Mouse (Mus musculus) megakaryocyte, embryonic 14.5 days (primary cell): ENCODE measurements at regions not wholly inside any gene's neighbourhood (a gene's known extent, or its start where the extent isn't known, plus 50 kb on each side); places are given as distances from the start of the nearest gene placed in this dataset.

Source experiments
- H3K27me3 ChIP-seq: replicated peaks from 2 replicates; pipeline ENCODE3; 2012; ENCODE audit warnings: inconsistent platforms
- H3K36me3 ChIP-seq: replicated peaks from 2 replicates; pipeline ENCODE3; 2012; ENCODE audit warnings: low read length, inconsistent platforms, mixed read lengths
- H3K4me1 ChIP-seq: 2 replicates; pipeline ENCODE4 v1.6.1; 2012; ENCODE audit warnings: inconsistent platforms
- H3K4me3 ChIP-seq: replicated peaks from 2 replicates; pipeline ENCODE3; 2012; ENCODE audit warnings: moderate library complexity, mild to moderate bottlenecking, inconsistent platforms
- H3K9me3 ChIP-seq: 2 replicates; pipeline ENCODE4 v1.6.1; 2012; ENCODE audit warnings: inconsistent platforms
- FLI1 ChIP-seq: IDR thresholded peaks from 2 replicates; pipeline ENCODE4 v1.6.1; 2012; ENCODE audit warnings: low read length, inconsistent platforms, mixed read lengths
- GATA1 ChIP-seq: IDR thresholded peaks from 3 replicates; pipeline ENCODE4 v1.6.1; 2012; ENCODE audit warnings: mixed read lengths, low read length, inconsistent platforms, borderline replicate concordance

DNA sequence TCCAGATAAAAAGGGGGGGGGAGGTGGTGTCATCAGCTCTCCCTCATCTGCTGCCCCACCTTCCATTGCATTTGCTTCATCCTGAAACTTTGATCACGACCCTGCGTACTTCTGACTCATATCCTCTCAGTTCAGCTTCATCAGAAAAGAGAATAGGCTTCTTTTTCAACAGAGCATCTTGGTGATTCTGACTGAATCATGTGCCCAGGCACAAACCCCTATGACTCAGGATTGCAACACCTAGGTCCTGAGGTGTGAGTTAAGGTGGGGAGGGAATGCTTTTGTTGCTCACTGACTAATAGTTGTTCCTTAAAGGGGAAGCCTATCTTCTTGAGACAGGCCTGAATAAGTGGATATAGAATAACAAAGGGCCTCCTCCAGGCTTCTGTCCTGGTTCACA, 269.2 kb upstream of the Tank start:
- H3K27me3 ChIP-seq: peaks cover 8% of the 10 kb centered on the region
- H3K36me3 ChIP-seq: no peaks in the 10 kb centered on the region
- H3K4me1 ChIP-seq: no peaks in the 10 kb centered on the region
- no peak overlapping the region for H3K4me3 ChIP-seq
- H3K9me3 ChIP-seq: no peaks in the 10 kb centered on the region
- TF ChIP-seq FLI1: no peak
- TF ChIP-seq GATA1: no peak

GRCm38 (mm10) chr2:61297135-61297534, 281.2 kb upstream of the Tank start:
- Histone ChIP-seq H3K4me3 (no peak overlapping the region), H3K4me1 (peaks cover 11% of the 10 kb centered on the region), H3K36me3 (no peaks in the 10 kb centered on the region), H3K9me3 (peaks cover 4% of the 10 kb centered on the region), H3K27me3 (peaks cover 9% of the 10 kb centered on the region)
- TF ChIP-seq FLI1: no peak
- TF ChIP-seq GATA1: no peak

GRCm38 (mm10) chr2:61296606-61297005, 281.8 kb upstream of the Tank start:
- Histone ChIP-seq H3K27me3 (peaks cover 9% of the 10 kb centered on the region), H3K4me3 (no peak overlapping the region), H3K9me3 (peaks cover 4% of the 10 kb centered on the region), H3K36me3 (no peaks in the 10 kb centered on the region), H3K4me1 (peaks cover 11% of the 10 kb centered on the region)
- TF ChIP-seq GATA1: no peak
- no peak for TF ChIP-seq FLI1

GRCm38 (mm10) chr2:61295261-61295964, 283.0 kb upstream of the Tank start:
- TF ChIP-seq GATA1: no peak
- no peak for TF ChIP-seq FLI1
- Histone ChIP-seq H3K36me3 (no peaks in the 10 kb centered on the region), H3K4me1 (peaks cover 11% of the 10 kb centered on the region), H3K9me3 (peaks cover 1% of the 10 kb centered on the region), H3K27me3 (peaks cover 7% of the 10 kb centered on the region), H3K4me3 (no peak overlapping the region)

DNA sequence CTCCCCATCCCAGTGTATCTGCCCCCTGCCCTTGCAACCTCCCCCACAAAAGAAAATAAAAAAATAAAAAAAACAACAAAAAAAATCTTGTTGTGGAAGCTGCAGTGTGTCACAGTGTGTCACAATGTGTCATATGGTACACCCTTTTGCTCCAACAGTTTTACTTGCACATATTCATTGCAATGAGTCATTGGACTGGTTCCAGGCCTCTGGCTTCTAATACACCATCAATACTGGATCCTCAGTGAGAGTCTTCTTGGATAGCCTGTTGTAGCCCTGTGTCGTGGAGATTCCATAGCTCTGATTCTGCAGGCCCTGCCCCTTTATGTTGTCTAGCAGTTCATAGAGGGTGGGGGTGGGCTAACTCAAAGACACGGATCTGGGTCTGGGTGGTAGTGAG, 290.1 kb upstream of the Tank start:
- H3K4me3 ChIP-seq: no peak overlapping the region
- H3K27me3 ChIP-seq: peaks cover 5% of the 10 kb centered on the region
- no peaks in the 10 kb centered on the region for H3K36me3 ChIP-seq
- H3K9me3 ChIP-seq: no peaks in the 10 kb centered on the region
- no peak for TF ChIP-seq GATA1
- no peak for TF ChIP-seq FLI1
- H3K4me1 ChIP-seq: no peaks in the 10 kb centered on the region

- H3K27me3 ChIP-seq: peaks cover 18% of the 10 kb centered on the region
- H3K4me3 ChIP-seq: no peak overlapping the region
- no peaks in the 10 kb centered on the region for H3K4me1 ChIP-seq
- no peaks in the 10 kb centered on the region for H3K9me3 ChIP-seq
- H3K36me3 ChIP-seq: no peaks in the 10 kb centered on the region
- no peak for TF ChIP-seq GATA1
- TF ChIP-seq FLI1: no peak
Measured at GRCm38 (mm10) chr2:61284706-61285105, 293.7 kb upstream of the Tank start.

DNA sequence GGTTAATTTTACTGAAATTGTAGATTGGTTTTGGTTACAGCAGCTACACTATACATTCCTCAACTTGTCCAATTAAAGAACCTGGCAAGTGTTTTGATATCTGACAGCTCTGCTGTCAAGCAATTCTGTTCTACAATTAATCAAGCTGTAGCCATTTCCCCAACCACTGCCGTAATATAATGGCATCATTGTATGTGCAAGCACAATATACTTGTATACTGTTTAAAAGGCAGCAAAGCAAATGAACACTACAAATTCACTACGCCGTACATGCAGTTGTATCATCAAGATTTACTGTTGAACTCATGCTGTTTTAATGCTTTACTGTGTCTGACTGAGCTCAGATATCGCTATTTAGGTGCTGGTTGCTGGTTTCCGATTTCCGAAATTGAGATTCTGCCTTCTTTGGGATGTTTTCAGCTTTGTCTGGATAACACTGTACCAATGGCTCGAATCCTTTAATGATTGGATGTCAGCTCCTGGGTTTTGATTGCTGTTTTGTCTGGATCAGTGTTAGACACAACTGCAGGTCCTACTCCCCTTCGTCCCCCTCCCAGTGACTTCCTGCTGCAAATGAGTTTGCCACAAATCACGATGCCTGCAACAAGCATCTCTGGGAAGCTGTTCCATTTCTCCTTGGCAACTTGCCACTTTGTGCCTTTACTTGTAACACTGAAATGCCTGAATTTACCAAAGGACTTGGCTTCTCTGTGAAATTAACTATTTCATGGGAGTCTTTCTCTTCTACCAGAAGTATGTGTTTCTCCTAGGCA, 294.4 kb upstream of the Tank start:
- Histone ChIP-seq H3K27me3 (peaks cover 18% of the 10 kb centered on the region), H3K36me3 (no peaks in the 10 kb centered on the region), H3K4me3 (no peak overlapping the region), H3K9me3 (no peaks in the 10 kb centered on the region), H3K4me1 (no peaks in the 10 kb centered on the region)
- no peak for TF ChIP-seq FLI1
- TF ChIP-seq GATA1: no peak

- H3K36me3 ChIP-seq: no peaks in the 10 kb centered on the region
- no peaks in the 10 kb centered on the region for H3K9me3 ChIP-seq
- H3K27me3 ChIP-seq: peaks cover 5% of the 10 kb centered on the region
- no peak overlapping the region for H3K4me3 ChIP-seq
- peaks cover 4% of the 10 kb centered on the region; the same call in 1 of the 2 replicates for H3K4me1 ChIP-seq
- TF ChIP-seq GATA1 (no peak), FLI1 (no peak)
Measured at GRCm38 (mm10) chr2:61272721-61273120, 305.7 kb upstream of the Tank start.

- no peak for TF ChIP-seq FLI1
- no peak for TF ChIP-seq GATA1
- peaks cover 5% of the 10 kb centered on the region for H3K27me3 ChIP-seq
- H3K4me3 ChIP-seq: no peak overlapping the region
- no peaks in the 10 kb centered on the region; the same call in 1 of the 2 replicates for H3K4me1 ChIP-seq
- no peaks in the 10 kb centered on the region for H3K36me3 ChIP-seq
- H3K9me3 ChIP-seq: peaks cover under 1% of the 10 kb centered on the region; the same call in 1 of the 2 replicates
Measured at GRCm38 (mm10) chr2:61267706-61268105, 304.7 kb upstream of the Rbms1 start.
